Comparison of ENCODE assay signal across 16 mouse cellular contexts in genomic region chr9:91384693-91385560, GRCm38 (mm10). TPM values are rescaled to one million over a fixed set of nuclear protein-coding genes. Genes with fewer than 3 reads are reported as not detected.
DNase-seq lines count a peak whose midpoint lies in the region; ATAC-seq and TF ChIP-seq lines count a peak whose summit lies in the region.
"Had no signal": no experiment of that assay in that cellular context is flagged by ENCODE, and none has a peak within 500 bp of the region (broad histone marks: within the 10 kb centered on the region; RNA-seq: fewer than 3 reads in every experiment).

No protein-coding gene starts in this region.

- peak overlapping the region; percentile 89; the same call in 1 of the 2 replicates for H3K9ac ChIP-seq in forebrain, embryonic 12.5 days
- no peak overlapping the region for H3K9ac ChIP-seq in hindbrain, embryonic 16.5 days (ENCODE audit: low read depth, low read length)
- H3K9ac ChIP-seq: limb, embryonic 13.5 days; lung, embryonic 15.5 days had no signal

- H3K9me3 ChIP-seq in forebrain, embryonic 12.5 days = no peaks in the 10 kb centered on the region
- H3K9me3 ChIP-seq in hindbrain, embryonic 16.5 days (ENCODE audit: control insufficient read depth, low read length) = no peaks in the 10 kb centered on the region
- H3K9me3 ChIP-seq: limb, embryonic 13.5 days; lung, embryonic 15.5 days had no signal

- H3K27ac ChIP-seq in cerebellum, adult 2 months (ENCODE audit: insufficient read depth, low read length) = peak overlapping the region; percentile 97
- H3K27ac ChIP-seq in forebrain, embryonic 12.5 days = peak overlapping the region; percentile 94
- H3K27ac ChIP-seq in hindbrain, embryonic 16.5 days (ENCODE audit: low read depth, low read length) = peak overlapping the region; percentile 79
- H3K27ac ChIP-seq: limb, embryonic 13.5 days; lung, embryonic 15.5 days had no signal

- no peak for ATAC-seq in forebrain, embryonic 12.5 days (ENCODE audit: low FRiP score)
- no peak for ATAC-seq in hindbrain, embryonic 16.5 days
- ATAC-seq in granulocyte monocyte progenitor cell, adult 5-6 weeks (replicated peaks; ENCODE audit: poor library complexity, severe bottlenecking) = no peak

- 51% methylated on average over 4 of the region's 4 CpGs for WGBS in cerebellum, adult 2 months
- 9% methylated on average over 4 of the region's 4 CpGs for WGBS in forebrain, embryonic 12.5 days
- 17% methylated on average over 4 of the region's 4 CpGs for WGBS in hindbrain, embryonic 16.5 days

- no peak overlapping the region for H3K4me3 ChIP-seq in cerebellum, adult 2 months (replicated peaks; ENCODE audit: insufficient read depth, low read depth, low read length)
- H3K4me3 ChIP-seq in forebrain, embryonic 12.5 days (replicated peaks) = peak overlapping the region; percentile 57
- no peak overlapping the region for H3K4me3 ChIP-seq in hindbrain, embryonic 16.5 days (ENCODE audit: low read length)
- H3K4me3 ChIP-seq: erythroblast, embryonic 14.5 days; limb, embryonic 13.5 days; lung, embryonic 15.5 days had no signal

- H3K27me3 ChIP-seq in cerebellum, adult 2 months (ENCODE audit: control insufficient read depth, insufficient read depth, low read length) = no peaks in the 10 kb centered on the region
- H3K27me3 ChIP-seq in forebrain, embryonic 12.5 days = peaks cover 80% of the 10 kb centered on the region
- H3K27me3 ChIP-seq in hindbrain, embryonic 16.5 days (replicated peaks; ENCODE audit: control insufficient read depth, insufficient read depth, low read length) = peaks cover 25% of the 10 kb centered on the region

- peak overlapping the region; percentile 81 for H3K4me2 ChIP-seq in forebrain, embryonic 12.5 days
- peak overlapping the region; percentile 43 for H3K4me2 ChIP-seq in hindbrain, embryonic 16.5 days (ENCODE audit: low read length)
- H3K4me2 ChIP-seq: limb, embryonic 13.5 days; lung, embryonic 15.5 days had no signal

- no peak for TF ChIP-seq POLR2A in cerebellum, adult 2 months (IDR thresholded peaks at IDR 0.05; ENCODE audit: borderline replicate concordance, insufficient read depth, low read length)

- no peak for TF ChIP-seq CTCF in cerebellum, adult 2 months (IDR thresholded peaks at IDR 0.05; ENCODE audit: borderline replicate concordance, insufficient read depth, low read depth, low read length)

- no peak for DNase-seq in cerebellum, adult 2 months
- DNase-seq in cerebellum, adult 11 months = no peak
- peak; percentile 43 for DNase-seq in neural tube, embryonic 10.5 days (ENCODE audit: extremely low spot score, low spot score)
- no peak for DNase-seq in adipocyte (ENCODE audit: low spot score)
- no peak for DNase-seq in adrenal gland, postnatal 36 days
- DNase-seq: gastrocnemius, postnatal 10 days; kidney, adult 18-20 months; layer of hippocampus, adult 9-11 months had no signal

- H3K36me3 ChIP-seq in forebrain, embryonic 12.5 days (replicated peaks) = no peaks in the 10 kb centered on the region
- H3K36me3 ChIP-seq in hindbrain, embryonic 16.5 days (ENCODE audit: control insufficient read depth, insufficient read depth, low read length) = no peaks in the 10 kb centered on the region
- H3K36me3 ChIP-seq: limb, embryonic 13.5 days; lung, embryonic 15.5 days had no signal

- H3K4me1 ChIP-seq in cerebellum, adult 2 months (ENCODE audit: control insufficient read depth, insufficient read depth, low read length) = peaks cover 22% of the 10 kb centered on the region
- peaks cover 54% of the 10 kb centered on the region for H3K4me1 ChIP-seq in forebrain, embryonic 12.5 days
- H3K4me1 ChIP-seq in hindbrain, embryonic 16.5 days (ENCODE audit: control insufficient read depth, insufficient read depth, low read depth, low read length) = no peaks in the 10 kb centered on the region; the same call in 1 of the 2 replicates

RNA-seq across cellular contexts. Expression of gene Zic1, which starts 19.3 kb away (rescaled TPM):
- 1,121 and 1,289 TPM in 2 replicates for polyA plus RNA-seq in cerebellum, adult 2 months (2012; rRNA removed)
- 13.9 and 14.4 TPM in 2 replicates for polyA plus RNA-seq in forebrain, embryonic 12.5 days (2016; fragmentation: Nextera tagmentation; extraction: Ambion mirVana)
- 11.4 and 14.6 TPM in 2 replicates for polyA plus RNA-seq in hindbrain, embryonic 16.5 days (2015; fragmentation: Nextera tagmentation; extraction: Ambion mirVana)
- not detected in 2 replicates for total RNA-seq in granulocyte monocyte progenitor cell, adult 5-6 weeks (2014; fragmentation: Nextera tagmentation)
- total RNA-seq in granulocyte monocyte progenitor cell, adult 5-6 weeks (2017) = not detected in 2 replicates
- total RNA-seq in adrenal gland, postnatal 36 days (2021) = not detected
- polyA plus RNA-seq: erythroblast, embryonic 14.5 days; heart, postnatal 0 days; spleen, adult 2 months had no signal

RNA-seq across cellular contexts. Expression of gene Zic4, which starts 22.7 kb away (rescaled TPM):
- polyA plus RNA-seq in cerebellum, adult 2 months (2012; rRNA removed) = 37.4 and 45.3 TPM in 2 replicates
- polyA plus RNA-seq in forebrain, embryonic 12.5 days (2016; fragmentation: Nextera tagmentation; extraction: Ambion mirVana) = 56.4 and 60.5 TPM in 2 replicates
- 62.4 and 67.4 TPM in 2 replicates for polyA plus RNA-seq in hindbrain, embryonic 16.5 days (2015; fragmentation: Nextera tagmentation; extraction: Ambion mirVana)
- total RNA-seq in granulocyte monocyte progenitor cell, adult 5-6 weeks (2014; fragmentation: Nextera tagmentation) = not detected in 2 replicates
- total RNA-seq in granulocyte monocyte progenitor cell, adult 5-6 weeks (2017) = not detected in 2 replicates
- not detected for total RNA-seq in adrenal gland, postnatal 36 days (2021)
- polyA plus RNA-seq: heart, postnatal 0 days; lung, embryonic 15.5 days; spleen, adult 2 months had no signal

Comparison
In these comparisons a context has a peak if more than half of its experiments do, and no peak if none do; other contexts are left out.
1. RNA of gene Zic1, which starts 19.3 kb away (polyA plus RNA-seq): 1,121 to 1,289 TPM in cerebellum, adult 2 months; 11.4 to 14.6 TPM in hindbrain, embryonic 16.5 days and 13.9 to 14.4 TPM in forebrain, embryonic 12.5 days; every median in the first group is over 10 times any median in the second.
2. Peak in every context shown above with its lines, with median percentiles within 50 percentile points of each other: H3K27ac ChIP-seq.